Mouse (Mus musculus): ENCODE data around the gene Olfr1410. TPM values are rescaled to one million over a fixed set of nuclear protein-coding genes. Genes with fewer than 3 reads are reported as not detected.

The Olfr1410 gene
- polyA plus RNA-seq (2016; fragmentation: Nextera tagmentation; extraction: Ambion mirVana) = not detected in 2 replicates

DNA sequence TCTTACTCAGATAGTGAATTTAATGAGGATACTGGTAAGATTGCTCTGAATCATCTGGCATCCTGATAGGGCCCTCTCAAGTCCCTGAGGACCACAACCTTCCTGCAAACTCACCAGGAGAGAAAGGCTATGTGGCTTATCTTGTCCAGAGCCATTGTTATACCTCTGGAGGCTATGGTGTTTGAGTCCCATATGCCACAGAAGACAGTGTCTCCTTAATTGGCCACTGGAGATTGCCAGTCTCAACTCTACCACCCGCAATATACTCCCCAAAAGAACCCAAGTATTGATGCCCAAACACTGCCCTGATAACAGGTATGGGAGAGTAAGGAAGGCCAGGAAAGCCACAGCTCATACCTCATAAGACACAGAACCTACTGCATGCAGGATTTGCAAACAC lies at the start of gene Olfr1410:
Olfr1410 (plus strand) TSS at position 301 of the 400 bp plus-strand sequence.
- no peak for ATAC-seq (ENCODE audit: insufficient number of reproducible peaks, insufficient read depth, low FRiP score, low TSS enrichment, low read depth)
- peaks cover 8% of the 10 kb centered on the region for H3K27me3 ChIP-seq
- no peaks in the 10 kb centered on the region for H3K9me3 ChIP-seq
- no peak within 1 kb of the TSS for H3K4me2 ChIP-seq
- H3K4me3 ChIP-seq (replicated peaks) = no peak within 1 kb of the TSS
- H3K27ac ChIP-seq = no peak within 1 kb of the TSS
- H3K9ac ChIP-seq (replicated peaks) = no peak within 1 kb of the TSS
- no peaks in the 10 kb centered on the region for H3K36me3 ChIP-seq
- H3K4me1 ChIP-seq (replicated peaks) = no peaks in the 10 kb centered on the region
- WGBS = 100% methylated on average over 1 of the region's 1 CpGs

DNA sequence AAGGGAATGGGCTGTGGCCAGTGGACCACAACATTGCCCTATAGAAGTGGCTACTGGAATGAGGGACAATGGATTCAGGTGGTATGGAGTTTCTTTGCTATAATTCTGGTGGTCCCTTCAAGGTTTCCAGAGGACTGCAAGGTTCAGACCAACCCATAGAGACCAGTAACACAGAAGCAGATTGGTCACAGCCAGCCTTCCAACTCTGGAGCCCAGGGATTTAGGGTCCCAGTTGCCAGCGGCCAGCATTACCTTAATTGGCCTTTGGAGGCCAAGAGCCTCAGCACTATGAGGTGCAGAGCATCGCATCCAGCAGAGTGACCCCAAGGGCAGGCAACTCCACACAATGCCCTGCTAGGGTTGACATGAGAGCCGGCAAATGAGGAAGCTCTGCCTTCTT lies 34.6 kb upstream of the Olfr1410 start, which contains the start of gene Olfr1413:
Olfr1413 (plus strand) TSS at position 301 of the 400 bp plus-strand sequence.
- Histone ChIP-seq H3K9ac (replicated peaks) (no peak within 1 kb of the TSS), H3K36me3 (no peaks in the 10 kb centered on the region), H3K4me3 (replicated peaks) (no peak within 1 kb of the TSS), H3K4me1 (replicated peaks) (no peaks in the 10 kb centered on the region), H3K27me3 (no peaks in the 10 kb centered on the region), H3K9me3 (no peaks in the 10 kb centered on the region), H3K4me2 (no peak within 1 kb of the TSS), H3K27ac (no peak within 1 kb of the TSS)
- no peak for ATAC-seq (ENCODE audit: insufficient number of reproducible peaks, insufficient read depth, low FRiP score, low TSS enrichment, low read depth)
- WGBS = 87% methylated on average over 3 of the region's 3 CpGs

DNA sequence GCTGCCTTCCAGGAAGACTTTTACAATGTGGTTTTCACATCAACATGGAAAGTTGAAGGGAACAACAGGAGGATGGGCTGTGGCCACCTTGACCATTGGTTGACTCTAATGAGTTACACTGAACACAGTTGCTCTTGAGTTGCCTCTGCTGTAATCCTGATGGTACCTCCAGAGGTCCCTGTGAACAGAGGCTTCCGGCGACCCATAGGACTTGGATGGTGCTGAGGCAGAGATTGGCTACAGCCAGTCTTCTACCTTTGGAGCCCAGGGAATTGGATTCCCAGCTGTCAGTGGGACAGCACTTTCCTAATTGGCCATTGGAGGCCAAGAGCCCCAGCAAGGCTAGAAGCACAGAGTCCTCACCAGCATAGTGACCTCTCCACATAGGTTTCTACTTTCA lies 20.1 kb upstream of the Olfr1410 start, which contains the start of gene Olfr1412:
Olfr1412 (plus strand) TSS at position 301 of the 400 bp plus-strand sequence.
- H3K9ac ChIP-seq (replicated peaks) = no peak within 1 kb of the TSS
- H3K27me3 ChIP-seq = no peaks in the 10 kb centered on the region; the same call in 1 of the 2 replicates
- no peak within 1 kb of the TSS for H3K4me3 ChIP-seq (replicated peaks)
- H3K4me2 ChIP-seq = no peak within 1 kb of the TSS
- H3K27ac ChIP-seq = no peak within 1 kb of the TSS
- H3K36me3 ChIP-seq = no peaks in the 10 kb centered on the region
- WGBS = 82% methylated on average over 2 of the region's 2 CpGs
- no peaks in the 10 kb centered on the region; the same call in 1 of the 2 replicates for H3K9me3 ChIP-seq
- ATAC-seq (ENCODE audit: insufficient number of reproducible peaks, insufficient read depth, low FRiP score, low TSS enrichment, low read depth) = no peak
- H3K4me1 ChIP-seq (replicated peaks) = no peaks in the 10 kb centered on the region

DNA sequence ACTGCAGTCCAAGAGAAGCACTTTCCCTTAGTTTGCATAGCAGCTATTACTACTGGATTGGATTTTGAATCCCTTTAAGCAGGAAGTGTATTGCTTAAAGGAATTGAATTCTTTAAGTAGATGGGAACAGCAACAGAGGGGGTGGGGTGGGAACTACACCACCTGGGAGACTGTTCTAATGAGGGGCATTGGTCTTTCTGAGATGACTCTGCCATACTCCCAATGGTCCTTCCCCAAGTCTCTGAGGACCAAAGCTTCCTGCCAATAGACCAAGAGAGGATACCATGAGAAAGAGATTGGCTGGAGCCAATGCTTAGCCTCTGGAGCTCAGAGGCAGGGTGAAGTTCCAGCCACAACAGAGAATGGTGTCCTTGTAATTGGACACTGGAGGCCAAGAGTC lies 11.5 kb upstream of the Olfr1410 start, which contains the start of gene Olfr1411:
Olfr1411 (plus strand) TSS at position 301 of the 400 bp plus-strand sequence.
- H3K27ac ChIP-seq = no peak within 1 kb of the TSS
- ATAC-seq (ENCODE audit: insufficient number of reproducible peaks, insufficient read depth, low FRiP score, low TSS enrichment, low read depth) = no peak
- no peak within 1 kb of the TSS for H3K4me2 ChIP-seq
- no peak within 1 kb of the TSS for H3K4me3 ChIP-seq (replicated peaks)
- no peaks in the 10 kb centered on the region for H3K4me1 ChIP-seq (replicated peaks)
- H3K9me3 ChIP-seq = no peaks in the 10 kb centered on the region
- no peaks in the 10 kb centered on the region for H3K27me3 ChIP-seq
- H3K9ac ChIP-seq (replicated peaks) = no peak within 1 kb of the TSS
- H3K36me3 ChIP-seq = no peaks in the 10 kb centered on the region

DNA sequence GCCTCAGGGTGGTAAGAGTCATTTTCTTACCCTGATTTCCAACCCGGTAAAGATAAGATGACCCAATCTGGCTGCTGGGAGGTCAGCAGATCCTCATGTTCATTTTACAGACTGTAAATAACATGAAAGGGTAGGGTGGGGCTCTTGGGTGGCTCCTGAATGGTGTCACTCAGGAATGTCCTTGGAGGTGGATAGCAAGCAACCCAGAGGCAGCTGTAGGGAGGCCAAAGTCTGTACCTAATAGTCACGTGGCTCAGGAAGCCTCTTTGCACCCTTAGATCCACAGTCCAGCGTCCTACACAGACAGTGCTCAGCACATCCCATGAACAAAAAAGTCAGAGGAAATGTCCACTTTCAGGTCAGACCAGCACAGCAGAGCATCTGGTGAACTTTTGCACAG lies 9.6 kb upstream of the Olfr1410 start:
- 78% methylated on average over 3 of the region's 3 CpGs for WGBS
- no peaks in the 10 kb centered on the region for H3K9me3 ChIP-seq
- H3K27me3 ChIP-seq = no peaks in the 10 kb centered on the region
- H3K9ac ChIP-seq (replicated peaks) = no peak overlapping the region
- no peak for ATAC-seq (ENCODE audit: insufficient number of reproducible peaks, insufficient read depth, low FRiP score, low TSS enrichment, low read depth)
- H3K27ac ChIP-seq = no peak overlapping the region
- H3K4me1 ChIP-seq (replicated peaks) = no peaks in the 10 kb centered on the region
- H3K4me3 ChIP-seq (replicated peaks) = no peak overlapping the region
- H3K36me3 ChIP-seq = no peaks in the 10 kb centered on the region
- H3K4me2 ChIP-seq = no peak overlapping the region

DNA sequence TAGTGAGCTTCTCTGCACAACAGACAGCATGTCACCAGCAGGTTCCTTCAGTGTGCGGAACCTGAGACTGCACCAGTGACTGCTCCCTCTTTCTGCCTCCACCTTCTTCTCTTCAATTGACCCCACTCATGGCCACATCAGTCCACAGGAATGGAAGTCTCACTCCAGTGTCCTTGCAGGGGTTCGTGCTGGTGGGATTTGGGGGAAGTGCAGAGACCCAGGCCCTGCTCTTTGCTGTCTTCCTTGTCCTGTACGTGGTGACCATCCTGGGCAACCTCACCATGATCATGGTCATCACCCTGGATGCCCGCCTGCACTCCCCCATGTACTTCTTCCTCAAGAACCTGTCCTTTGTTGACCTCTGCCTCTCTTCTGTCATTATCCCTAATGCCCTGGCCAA lies 2.1 kb downstream of the Olfr1410 start:
- H3K4me3 ChIP-seq (replicated peaks) = no peak overlapping the region
- H3K4me1 ChIP-seq (replicated peaks) = no peaks in the 10 kb centered on the region
- no peaks in the 10 kb centered on the region for H3K36me3 ChIP-seq
- no peak overlapping the region for H3K4me2 ChIP-seq
- no peak for ATAC-seq (ENCODE audit: insufficient number of reproducible peaks, insufficient read depth, low FRiP score, low TSS enrichment, low read depth)
- 80% methylated on average over 4 of the region's 4 CpGs for WGBS
- no peak overlapping the region for H3K27ac ChIP-seq
- no peak overlapping the region for H3K9ac ChIP-seq (replicated peaks)
- H3K9me3 ChIP-seq = no peaks in the 10 kb centered on the region
- peaks cover 13% of the 10 kb centered on the region for H3K27me3 ChIP-seq

DNA sequence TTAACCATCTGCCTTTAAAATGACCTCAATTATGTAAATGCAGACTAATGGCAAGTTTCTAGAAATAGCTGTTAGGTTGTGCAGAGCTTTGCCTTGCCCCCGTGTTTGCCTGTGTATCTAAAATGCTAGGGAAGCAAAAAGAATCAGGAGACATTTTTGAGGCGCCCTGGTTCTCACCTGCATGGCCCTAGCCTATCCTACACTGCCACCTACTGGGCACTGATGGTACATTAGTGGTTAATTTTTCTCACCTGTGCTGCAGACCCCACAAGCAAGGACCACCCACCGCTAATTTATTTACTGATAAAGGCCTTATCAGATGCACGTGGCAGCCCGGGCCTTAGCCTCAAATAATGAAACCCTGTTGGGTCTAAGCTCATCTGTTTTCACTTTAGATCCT lies 5.4 kb downstream of the Olfr1410 start:
- no peak overlapping the region for H3K4me2 ChIP-seq
- H3K36me3 ChIP-seq = no peaks in the 10 kb centered on the region
- ATAC-seq (ENCODE audit: insufficient number of reproducible peaks, insufficient read depth, low FRiP score, low TSS enrichment, low read depth) = no peak
- no peak overlapping the region for H3K9ac ChIP-seq (replicated peaks)
- H3K4me3 ChIP-seq (replicated peaks) = no peak overlapping the region
- peaks cover 13% of the 10 kb centered on the region for H3K27me3 ChIP-seq
- no peaks in the 10 kb centered on the region for H3K4me1 ChIP-seq (replicated peaks)
- WGBS = 8% methylated on average over 5 of the region's 5 CpGs
- no peaks in the 10 kb centered on the region for H3K9me3 ChIP-seq
- no peak overlapping the region for H3K27ac ChIP-seq

DNA sequence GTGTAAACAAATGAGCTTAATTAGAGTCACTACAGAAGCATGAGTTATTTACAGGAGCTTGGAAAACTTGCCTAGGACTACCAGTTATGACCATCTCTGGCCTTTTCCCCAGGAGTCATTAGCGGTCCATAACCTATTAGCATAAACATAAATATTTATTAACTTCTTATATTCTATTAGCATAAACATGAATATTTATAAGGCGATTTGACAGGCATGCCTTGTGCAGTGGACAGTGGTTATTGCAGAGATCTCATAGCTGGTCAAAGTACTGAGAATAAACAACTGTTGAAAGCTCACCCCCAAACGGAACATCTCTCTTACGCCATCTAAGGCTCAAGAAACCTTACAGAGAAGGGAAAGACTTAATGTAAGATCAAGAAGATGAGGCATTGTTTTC lies 7.6 kb downstream of the Olfr1410 start:
- Histone ChIP-seq H3K9ac (replicated peaks) (no peak overlapping the region), H3K27me3 (peaks cover 13% of the 10 kb centered on the region), H3K4me1 (replicated peaks) (no peaks in the 10 kb centered on the region), H3K27ac (no peak overlapping the region), H3K4me3 (replicated peaks) (no peak overlapping the region), H3K4me2 (no peak overlapping the region), H3K9me3 (no peaks in the 10 kb centered on the region), H3K36me3 (no peaks in the 10 kb centered on the region)
- WGBS = 54% methylated on average over 4 of the region's 4 CpGs
- no peak for ATAC-seq (ENCODE audit: insufficient number of reproducible peaks, insufficient read depth, low FRiP score, low TSS enrichment, low read depth)

DNA sequence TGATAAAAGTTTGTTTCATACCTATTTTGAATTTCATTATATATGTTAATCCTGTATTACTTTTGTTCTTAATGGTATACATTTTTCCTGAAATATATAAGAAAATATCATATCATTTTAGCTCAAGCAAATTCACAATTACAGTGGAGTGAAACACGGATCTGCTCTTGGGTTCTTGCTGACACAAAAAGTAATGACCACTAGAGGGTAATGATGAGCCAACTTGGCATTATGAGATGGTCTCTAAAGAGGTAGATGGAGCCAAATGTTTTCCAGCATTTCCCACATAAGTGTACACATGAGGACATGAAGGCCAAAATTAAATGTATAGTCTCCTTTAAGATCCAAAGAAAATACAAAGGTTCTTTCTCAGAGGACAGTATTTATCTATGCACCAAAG lies 8.9 kb downstream of the Olfr1410 start:
- H3K27ac ChIP-seq = no peak overlapping the region
- H3K4me2 ChIP-seq = no peak overlapping the region
- H3K9ac ChIP-seq (replicated peaks) = no peak overlapping the region
- ATAC-seq (ENCODE audit: insufficient number of reproducible peaks, insufficient read depth, low FRiP score, low TSS enrichment, low read depth) = no peak
- WGBS = 32% methylated on average over 1 of the region's 1 CpGs
- H3K36me3 ChIP-seq = no peaks in the 10 kb centered on the region
- H3K4me1 ChIP-seq (replicated peaks) = no peaks in the 10 kb centered on the region
- no peak overlapping the region for H3K4me3 ChIP-seq (replicated peaks)
- peaks cover 13% of the 10 kb centered on the region for H3K27me3 ChIP-seq
- H3K9me3 ChIP-seq = no peaks in the 10 kb centered on the region

DNA sequence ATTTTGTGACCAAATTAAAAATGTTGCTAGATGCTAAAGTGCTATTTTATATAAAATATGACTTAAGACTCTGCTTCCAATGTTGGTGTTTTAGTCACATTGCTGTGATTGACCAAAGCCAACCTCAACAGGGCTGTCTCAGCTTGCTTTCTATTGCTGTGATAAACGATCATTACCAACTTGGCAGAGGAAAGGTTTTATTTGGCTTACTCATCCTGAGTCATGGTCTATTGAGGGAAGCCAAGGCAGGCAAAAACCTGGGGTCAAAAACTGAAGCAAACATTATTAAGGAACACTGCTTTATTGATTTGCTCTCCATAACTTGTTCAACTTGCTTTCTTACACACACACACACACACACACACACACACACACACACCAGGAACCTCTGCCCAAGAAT lies 10.5 kb downstream of the Olfr1410 start:
- ATAC-seq (ENCODE audit: insufficient number of reproducible peaks, insufficient read depth, low FRiP score, low TSS enrichment, low read depth) = no peak
- WGBS = 74% methylated on average over 1 of the region's 1 CpGs

DNA sequence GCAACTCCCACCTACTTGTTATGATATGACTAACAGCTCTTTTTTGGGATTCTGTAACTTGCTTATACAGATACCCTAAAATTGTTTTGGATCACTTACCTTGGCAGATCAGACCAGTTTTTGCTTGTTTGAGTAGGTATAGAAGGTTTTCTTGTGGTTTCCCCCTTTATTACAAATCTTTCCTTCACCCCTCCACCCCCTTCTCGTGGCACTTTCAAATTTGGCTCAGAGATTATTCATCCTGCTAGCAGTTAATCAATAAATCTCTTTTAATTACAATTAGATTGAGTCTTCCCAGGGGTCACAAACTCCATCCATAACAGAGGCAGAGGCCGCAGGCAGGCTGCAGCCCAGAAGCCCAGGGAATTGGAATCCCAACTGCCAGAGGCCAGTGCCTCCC lies 11.9 kb downstream of the Olfr1410 start, which contains the start of gene Olfr12:
Olfr12 (plus strand) TSS at position 301 of the 400 bp plus-strand sequence.
- Histone ChIP-seq H3K27me3 (peaks cover 12% of the 10 kb centered on the region; the same call in 1 of the 2 replicates), H3K9ac (replicated peaks) (no peak within 1 kb of the TSS)
- ATAC-seq (ENCODE audit: insufficient number of reproducible peaks, insufficient read depth, low FRiP score, low TSS enrichment, low read depth) = no peak

More for the DNA sequence above, 10.5 kb downstream of the Olfr1410 start:
- H3K36me3 ChIP-seq = no peaks in the 10 kb centered on the region
- no peaks in the 10 kb centered on the region for H3K4me1 ChIP-seq (replicated peaks)
- H3K9me3 ChIP-seq = no peaks in the 10 kb centered on the region
- H3K27me3 ChIP-seq = peaks cover 20% of the 10 kb centered on the region; the same call in 1 of the 2 replicates
- H3K9ac ChIP-seq (replicated peaks) = no peak overlapping the region
- H3K4me3 ChIP-seq (replicated peaks) = no peak overlapping the region
- H3K4me2 ChIP-seq = no peak overlapping the region
- H3K27ac ChIP-seq = no peak overlapping the region

DNA sequence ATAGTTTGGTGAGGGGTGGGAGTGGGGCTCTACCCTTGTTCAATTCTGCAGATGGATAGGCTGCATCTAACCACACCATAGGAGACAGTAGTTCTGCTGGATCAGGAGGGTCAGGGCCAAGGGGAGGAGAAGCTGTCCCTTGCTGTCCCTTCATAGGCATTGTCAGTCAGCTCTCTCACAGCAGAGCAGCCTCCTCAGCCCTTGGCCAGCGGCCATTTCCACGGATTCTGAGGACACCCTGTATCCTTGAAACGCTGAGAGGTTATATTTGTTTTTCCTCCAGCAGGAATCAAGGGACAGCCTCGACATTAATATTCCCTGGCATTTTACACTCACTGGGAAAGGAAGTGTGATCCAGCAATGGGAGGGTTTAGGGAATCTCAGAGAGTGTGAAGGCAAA lies 12.8 kb downstream of the Olfr1410 start:
- Histone ChIP-seq H3K4me2 (no peak overlapping the region), H3K27ac (no peak overlapping the region), H3K36me3 (no peaks in the 10 kb centered on the region), H3K4me3 (replicated peaks) (no peak overlapping the region), H3K4me1 (replicated peaks) (no peaks in the 10 kb centered on the region), H3K27me3 (peaks cover 12% of the 10 kb centered on the region; the same call in 1 of the 2 replicates), H3K9me3 (no peaks in the 10 kb centered on the region), H3K9ac (replicated peaks) (no peak overlapping the region)
- ATAC-seq (ENCODE audit: insufficient number of reproducible peaks, insufficient read depth, low FRiP score, low TSS enrichment, low read depth) = no peak
- WGBS = 73% methylated on average over 4 of the region's 4 CpGs

More for the DNA sequence above, 11.9 kb downstream of the Olfr1410 start, which contains the start of gene Olfr12:
- Histone ChIP-seq H3K9me3 (no peaks in the 10 kb centered on the region), H3K4me2 (no peak within 1 kb of the TSS), H3K4me3 (replicated peaks) (no peak within 1 kb of the TSS), H3K27ac (no peak within 1 kb of the TSS), H3K4me1 (replicated peaks) (no peaks in the 10 kb centered on the region), H3K36me3 (no peaks in the 10 kb centered on the region)
- WGBS = 44% methylated on average over 2 of the region's 2 CpGs
